Mouse (Mus musculus) testis, postnatal 10 days (tissue): ENCODE measurements around the gene Rph3al.

Source experiments
- DNase-seq: peaks from one replicate; pipeline ENCODE4 v3.0.0; 2021; ENCODE audit warnings: low spot score

Rph3al gene

GRCm38 (mm10) chr11:75861213-75861612 is 77.0 kb downstream of the Rph3al start:
- DNase-seq = no peak

DNA sequence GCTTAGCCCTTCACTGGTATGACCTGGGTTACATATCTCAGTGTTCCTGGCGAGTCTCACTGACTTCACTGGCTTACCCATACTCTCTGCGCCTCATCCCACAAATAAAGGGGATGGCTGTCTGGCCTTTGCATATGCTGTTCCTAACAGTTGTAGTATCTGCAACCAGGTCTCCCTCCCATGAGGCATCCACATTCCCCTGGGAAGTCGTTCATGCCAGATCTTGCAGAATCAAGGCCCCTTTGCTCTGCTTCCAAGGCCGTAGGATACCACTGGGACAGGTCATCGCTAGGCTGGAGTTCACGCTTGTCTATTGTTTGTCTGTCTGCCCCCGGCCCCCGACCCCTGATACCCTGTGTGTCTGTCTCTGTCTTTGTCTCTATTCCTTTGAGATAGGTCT is 78.8 kb downstream of the Rph3al start:
- DNase-seq = no peak

GRCm38 (mm10) chr11:75858975-75859374 is 79.3 kb downstream of the Rph3al start:
- no peak for DNase-seq

GRCm38 (mm10) chr11:75857781-75858180 is 80.4 kb downstream of the Rph3al start:
- no peak for DNase-seq

- DNase-seq = no peak
These were observed 83.9 kb downstream of the Rph3al start for GRCm38 (mm10) chr11:75854327-75854726.

GRCm38 (mm10) chr11:75853067-75853636 is 85.1 kb downstream of the Rph3al start:
- DNase-seq = no peak

- DNase-seq = peak; percentile 68
These were observed 85.7 kb downstream of the Rph3al start for GRCm38 (mm10) chr11:75852485-75852884.

DNA sequence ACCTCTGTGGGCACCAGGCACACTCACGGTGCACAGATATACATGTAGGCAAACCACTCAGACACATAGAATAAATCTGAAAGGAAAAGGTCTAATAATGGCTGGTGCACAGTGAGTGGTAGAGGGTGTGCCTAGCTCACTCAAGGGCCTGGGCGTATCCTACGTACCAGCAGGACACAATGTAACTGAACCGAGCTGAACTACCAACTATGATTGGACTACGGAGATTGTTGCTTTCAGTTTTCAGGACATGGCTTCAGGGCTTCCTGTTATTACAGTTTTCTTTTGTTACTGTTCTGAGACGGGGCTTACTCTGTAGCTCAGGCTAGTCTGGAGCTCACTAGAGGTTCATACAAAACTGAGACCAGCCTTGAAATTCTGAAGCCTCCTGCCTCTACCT is 88.7 kb downstream of the Rph3al start:
- DNase-seq = no peak

DNA sequence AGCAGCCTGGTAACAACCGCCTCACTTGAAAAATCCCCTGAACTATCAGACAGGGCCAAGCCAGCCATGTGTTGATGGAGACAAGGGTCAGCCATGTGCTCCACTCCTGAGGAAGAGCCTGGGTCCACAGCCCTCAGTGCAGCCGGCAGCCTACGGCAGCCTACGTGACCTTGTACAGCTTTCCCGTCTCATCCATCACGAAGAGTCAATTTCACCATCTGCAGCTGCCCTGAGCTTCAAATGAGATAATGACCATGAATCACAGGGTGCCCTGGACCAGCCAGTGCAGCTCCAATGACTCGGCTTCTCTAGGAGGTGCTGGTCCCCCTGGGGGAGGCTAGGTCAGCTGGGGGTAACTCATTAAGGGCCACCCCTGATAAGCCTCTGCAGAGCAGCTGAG is 91.6 kb downstream of the Rph3al start:
- DNase-seq = no peak

GRCm38 (mm10) chr11:75845675-75846074 is 92.6 kb downstream of the Rph3al start:
- DNase-seq = no peak

- DNase-seq = no peak
These were observed 95.2 kb downstream of the Rph3al start for GRCm38 (mm10) chr11:75842904-75843619.

GRCm38 (mm10) chr11:75841503-75841902 is 96.7 kb downstream of the Rph3al start:
- DNase-seq = no peak

- DNase-seq = no peak
These were observed 98.4 kb downstream of the Rph3al start for GRCm38 (mm10) chr11:75839536-75840430.

DNA sequence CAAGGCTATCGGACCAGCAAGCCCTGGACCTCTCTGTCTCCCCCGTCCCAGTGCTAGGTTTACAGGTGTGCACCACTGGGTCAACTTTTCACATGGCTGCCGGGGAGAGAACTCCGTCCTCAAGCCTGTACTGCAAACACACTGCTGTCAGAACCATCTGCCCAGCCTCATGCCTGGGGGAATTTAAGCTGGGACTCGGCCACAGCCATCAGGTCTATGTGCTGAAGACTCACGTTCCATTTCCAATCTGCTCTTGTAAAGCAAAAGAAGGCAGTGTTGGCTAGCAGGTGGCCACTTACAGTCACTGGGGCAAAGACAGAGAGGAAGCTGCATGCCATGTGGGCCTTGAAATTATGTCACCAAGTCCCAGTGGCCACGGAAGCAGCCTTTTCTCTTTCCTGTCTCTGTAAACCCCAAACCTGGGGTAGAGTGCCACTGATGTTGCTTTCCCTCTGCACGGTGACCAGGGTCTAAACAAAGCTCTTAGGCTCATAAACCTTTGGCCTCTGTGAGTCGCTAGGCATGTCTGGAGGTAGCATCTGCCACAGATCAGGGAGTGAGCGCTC is 99.3 kb downstream of the Rph3al start:
- no peak for DNase-seq

DNA sequence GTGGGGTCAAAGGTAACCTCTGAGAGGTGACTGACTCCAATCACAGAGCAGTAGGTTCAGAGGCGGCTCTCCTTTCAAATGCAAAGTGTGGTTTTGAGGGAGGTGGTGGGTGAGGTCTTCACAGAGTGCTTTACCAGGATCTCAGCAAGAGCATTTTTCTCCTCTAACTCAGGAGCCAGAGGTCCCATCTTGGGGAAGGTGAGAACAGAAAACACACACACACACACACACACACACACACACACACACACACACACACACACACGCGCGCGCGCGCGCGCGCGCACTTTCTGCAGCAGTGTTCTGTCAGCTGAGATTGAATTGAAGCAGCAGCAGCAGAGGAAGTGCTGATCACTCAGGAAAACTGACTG is 102.0 kb downstream of the Rph3al start:
- no peak for DNase-seq

DNA sequence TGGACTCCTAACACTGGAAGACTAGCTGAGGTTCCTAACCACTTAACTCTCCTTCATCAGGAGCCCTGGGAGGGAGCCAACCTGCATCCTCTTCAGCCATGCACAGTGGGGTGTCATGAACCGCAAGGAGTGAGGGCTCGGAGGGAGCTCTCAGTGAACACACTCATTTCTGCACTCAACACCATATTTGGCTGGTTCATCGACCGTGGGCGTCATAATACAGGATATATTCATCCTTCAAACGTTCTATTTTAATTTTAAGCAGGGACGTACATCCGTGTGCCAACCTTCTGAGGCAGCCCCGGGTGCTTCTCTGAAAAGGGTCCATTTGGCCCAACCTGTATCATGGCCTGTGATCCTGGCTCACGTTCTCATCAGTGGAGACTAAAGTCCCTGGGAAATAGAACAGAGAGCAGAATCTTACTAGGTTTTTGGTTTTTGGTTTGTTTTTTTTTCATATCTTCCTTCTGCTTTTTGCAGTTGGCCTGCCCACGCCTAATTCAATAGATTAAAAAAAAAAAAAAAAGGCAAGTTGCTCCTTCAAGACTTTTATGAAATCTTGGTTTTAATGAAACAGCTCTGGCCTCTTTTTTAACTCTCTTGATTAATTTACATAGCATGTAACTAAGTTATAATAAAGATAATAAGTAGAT is 102.5 kb downstream of the Rph3al start:
- no peak for DNase-seq

- DNase-seq = no peak
These were observed 105.1 kb downstream of the Rph3al start for GRCm38 (mm10) chr11:75833081-75833480.

GRCm38 (mm10) chr11:75830386-75830785 is 107.8 kb downstream of the Rph3al start:
- no peak for DNase-seq

GRCm38 (mm10) chr11:75827414-75827813 is 110.8 kb downstream of the Rph3al start:
- no peak for DNase-seq

GRCm38 (mm10) chr11:75823506-75823905 is 114.7 kb downstream of the Rph3al start:
- no peak for DNase-seq

- DNase-seq = peak; percentile 60
These were observed 125.1 kb downstream of the Rph3al start for GRCm38 (mm10) chr11:75813085-75813484.

- peak; percentile 97 for DNase-seq
These were observed 126.3 kb downstream of the Rph3al start for GRCm38 (mm10) chr11:75811900-75812299.
